Mouse (Mus musculus): Measurements from ENCODE around the gene Gpc1. TPM values are rescaled to one million over a fixed set of nuclear protein-coding genes. Genes with fewer than 3 reads are reported as not detected.

Gene Gpc1
- total RNA-seq, 4 experiments from 2014 or later: 66.2 to 86.0 (median 72.4) TPM

DNA sequence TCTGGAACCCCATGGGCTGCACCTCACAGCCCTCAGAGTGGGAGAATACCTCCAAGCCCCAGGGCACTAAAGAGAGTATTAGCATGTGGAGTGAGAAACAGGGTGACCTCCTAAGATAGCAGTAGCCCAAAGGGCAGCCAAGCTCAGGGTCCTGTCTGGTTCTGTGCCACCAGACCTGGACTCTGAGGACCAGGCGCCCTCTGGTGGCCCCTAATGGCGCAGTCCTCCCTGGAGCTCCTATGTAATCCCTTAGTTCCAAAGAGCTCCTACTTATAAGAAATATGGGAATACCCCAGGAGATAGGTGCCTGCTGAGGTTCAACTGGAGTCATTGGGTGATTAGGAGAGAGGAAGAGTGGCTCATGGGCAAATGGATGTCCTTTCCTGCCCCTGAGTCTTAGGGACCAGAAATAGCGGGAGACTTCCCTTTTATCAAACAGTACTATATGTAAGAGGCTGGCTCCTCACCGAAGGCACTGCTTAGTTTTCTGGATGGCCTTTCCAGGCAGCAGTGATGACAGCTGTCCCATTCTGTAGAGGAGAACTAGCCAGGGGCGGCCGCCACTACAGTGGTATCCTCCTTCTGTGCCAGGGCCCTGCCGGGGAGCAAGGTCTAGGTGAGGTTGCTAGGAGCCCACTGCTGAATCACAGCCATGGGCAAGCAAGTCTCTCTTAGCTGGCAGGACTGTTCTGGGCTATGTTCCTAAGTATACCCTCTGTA is 2.7 kb downstream of the Gpc1 start:
- DNase-seq: peak; percentile 69

DNA sequence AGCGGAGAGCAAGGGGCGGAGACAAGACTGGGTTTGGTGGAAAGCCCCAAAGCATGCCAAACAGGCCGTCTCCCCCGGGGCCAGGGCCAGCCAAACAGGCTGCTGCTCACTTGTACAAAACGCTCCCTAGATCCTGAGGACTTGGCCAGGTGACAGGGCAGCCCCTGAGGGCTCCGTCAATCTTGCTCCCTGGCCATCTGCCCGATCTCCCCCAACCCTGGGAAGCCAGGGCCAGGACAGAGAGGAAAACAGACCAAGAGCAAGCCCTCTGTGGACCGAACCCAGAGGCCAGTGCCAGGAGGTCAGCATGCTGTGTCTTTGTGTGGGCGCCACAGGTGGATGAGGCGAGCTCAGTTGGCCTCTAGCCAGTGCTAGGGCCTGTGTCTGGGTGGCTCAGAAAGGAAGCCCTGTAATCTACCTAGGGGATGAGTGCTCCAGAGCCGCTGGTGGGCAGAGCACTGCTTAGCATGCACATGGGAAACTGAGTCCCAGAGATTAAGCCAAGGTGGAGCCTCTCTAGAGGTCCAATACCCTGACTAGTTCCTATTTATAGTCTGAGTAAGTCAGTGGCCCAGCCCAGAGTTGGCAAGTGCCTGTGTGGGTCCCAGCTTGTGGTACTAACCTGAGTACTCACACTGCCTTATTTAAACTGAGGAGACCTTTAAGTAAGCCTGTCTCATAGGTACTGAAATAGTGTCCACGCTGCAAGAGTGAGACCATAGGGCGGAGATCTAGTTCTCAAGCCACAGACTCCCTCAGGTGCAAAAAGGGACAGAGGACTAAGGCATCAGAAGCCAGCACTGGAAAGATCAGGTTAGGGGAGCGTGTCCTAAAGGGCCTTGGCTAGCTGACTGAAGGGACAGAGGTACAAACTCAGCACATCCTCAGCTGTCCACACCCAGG is 6.7 kb downstream of the Gpc1 start:
- DNase-seq: no peak

GRCm38 (mm10) chr1:92839211-92839610 is 7.8 kb downstream of the Gpc1 start:
- no peak for DNase-seq

DNA sequence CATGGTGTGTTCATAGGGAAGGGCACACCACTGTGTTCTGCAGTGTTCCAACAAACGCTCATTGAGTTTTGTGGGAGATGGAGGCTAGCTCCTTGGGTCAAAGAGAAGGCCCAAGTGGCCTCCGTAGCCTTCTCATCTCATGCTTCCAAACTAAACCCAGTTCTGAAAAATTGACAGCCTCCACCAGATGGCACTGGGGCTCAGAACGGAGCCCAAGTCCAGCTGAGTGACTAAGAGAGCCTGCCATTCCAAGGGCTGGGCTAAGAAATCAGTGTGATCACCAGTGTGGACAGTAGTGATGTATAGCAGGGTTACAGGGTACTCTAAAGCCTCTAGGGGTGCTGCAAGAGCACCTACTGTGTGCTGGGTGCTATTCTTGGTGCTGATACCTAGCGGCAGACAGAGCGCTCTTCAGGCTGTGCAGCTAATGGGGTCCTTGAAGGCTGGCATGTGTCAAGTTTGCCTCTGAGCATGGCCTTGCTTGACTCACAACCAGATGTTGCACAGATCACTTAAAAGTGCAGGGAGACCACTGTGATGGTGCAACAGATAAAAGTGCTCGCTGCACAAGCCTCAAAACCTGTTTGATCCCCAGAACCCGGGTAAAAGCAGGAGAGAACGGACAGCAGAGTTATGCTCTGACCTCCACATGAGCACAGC is 8.9 kb downstream of the Gpc1 start:
- DNase-seq: peak; percentile 43

DNA sequence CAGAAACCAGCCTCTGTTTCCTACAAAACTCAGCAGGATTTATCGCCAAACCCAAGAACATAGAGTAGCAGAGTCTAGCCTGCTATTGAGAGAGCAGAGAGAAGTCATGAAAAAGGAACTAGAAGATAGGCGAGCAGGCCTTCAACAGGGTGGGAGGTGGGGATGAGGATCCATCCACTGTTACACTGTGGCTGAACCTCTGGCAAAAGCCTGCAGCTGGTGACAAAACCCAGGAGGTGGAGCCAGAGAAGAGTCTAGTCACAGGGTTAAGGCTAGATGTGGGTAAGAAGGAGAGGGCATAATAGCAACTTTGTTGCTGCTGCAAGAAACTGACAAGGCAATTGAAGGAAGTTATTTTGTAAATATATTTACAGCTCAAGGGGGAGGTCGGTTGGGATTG is 10.0 kb downstream of the Gpc1 start:
- no peak for DNase-seq

DNA sequence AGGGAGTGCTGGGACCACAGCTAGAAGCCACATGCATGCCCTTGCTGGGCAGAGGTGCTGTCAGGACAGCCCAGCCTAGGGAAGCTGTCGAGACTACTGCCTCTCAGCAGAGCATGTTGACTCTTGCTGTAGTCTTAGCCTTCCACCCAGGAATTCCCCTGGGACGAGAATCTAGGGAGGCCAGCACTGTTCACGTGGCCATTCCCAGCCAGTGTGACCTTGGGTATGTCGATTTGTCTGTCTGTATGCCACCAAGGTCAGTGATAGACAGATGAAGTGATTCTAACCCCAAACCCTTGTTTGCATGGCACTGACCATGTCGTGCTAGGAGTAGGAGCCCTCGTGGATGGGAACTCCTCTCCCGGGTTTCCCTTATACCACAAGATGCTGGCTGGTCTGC is 14.4 kb downstream of the Gpc1 start:
- no peak for DNase-seq

DNA sequence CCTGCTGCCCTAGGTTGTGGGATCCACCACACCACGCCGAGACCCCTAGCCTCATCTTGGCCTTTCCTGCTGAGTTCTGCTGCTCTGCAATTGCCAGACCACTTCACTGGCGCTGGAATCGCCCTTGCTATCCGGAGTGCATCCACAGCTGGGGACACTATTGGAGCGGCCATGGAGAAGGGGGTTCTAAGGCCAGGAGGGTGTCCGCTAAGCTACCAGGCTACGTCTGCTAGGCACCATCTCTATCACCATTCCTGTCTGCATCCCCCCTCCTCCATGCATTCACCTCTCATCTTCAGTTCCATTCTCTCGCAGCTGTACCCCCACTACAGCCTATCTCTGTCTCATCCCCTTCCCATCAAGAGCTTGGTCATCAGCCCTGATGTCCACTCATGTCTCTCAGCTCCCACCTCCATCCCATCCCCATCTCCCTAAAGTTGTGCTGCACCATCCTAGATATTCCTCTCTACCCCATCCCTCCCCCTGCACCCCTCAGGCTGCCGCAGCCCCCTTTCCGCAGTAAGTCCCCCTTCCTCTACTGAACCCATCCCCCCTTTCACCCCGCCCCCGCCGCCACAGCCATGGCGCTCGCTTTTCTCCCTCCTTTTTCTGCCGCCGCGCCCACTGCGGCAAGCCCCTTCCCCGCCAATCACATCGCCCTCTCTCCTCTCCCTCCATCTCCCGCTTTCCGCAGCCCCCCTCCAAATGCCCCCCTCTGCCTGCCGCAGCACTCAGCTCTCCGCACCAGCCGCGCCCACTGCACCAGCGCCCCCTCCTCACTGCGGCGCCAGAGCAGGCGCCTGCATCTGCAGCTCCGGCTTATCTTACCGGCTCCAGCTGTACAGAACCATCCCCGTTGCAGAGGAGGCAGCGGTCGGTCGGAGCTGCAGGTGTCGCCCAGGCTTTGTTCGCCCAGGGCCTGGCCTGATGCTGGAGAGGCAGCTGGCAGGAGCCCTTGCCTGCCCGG is 16.7 kb downstream of the Gpc1 start:
- DNase-seq: no peak

- DNase-seq: no peak
Measured at GRCm38 (mm10) chr1:92849491-92849890, 18.0 kb downstream of the Gpc1 start.

- no peak for DNase-seq
Measured at GRCm38 (mm10) chr1:92849938-92850574, 18.6 kb downstream of the Gpc1 start.

- no peak for DNase-seq
Measured at GRCm38 (mm10) chr1:92852450-92852849, 21.0 kb downstream of the Gpc1 start.

GRCm38 (mm10) chr1:92861503-92861902 is 30.1 kb downstream of the Gpc1 start:
- DNase-seq: no peak

- no peak for DNase-seq
Measured at GRCm38 (mm10) chr1:92863268-92863667, 31.8 kb downstream of the Gpc1 start.

- DNase-seq: no peak
Measured at GRCm38 (mm10) chr1:92866170-92866569, 34.7 kb downstream of the Gpc1 start.

- no peak for DNase-seq
Measured at GRCm38 (mm10) chr1:92869985-92870384, 38.5 kb downstream of the Gpc1 start.

- no peak for DNase-seq
Measured at GRCm38 (mm10) chr1:92872666-92873065, 41.2 kb downstream of the Gpc1 start.

- DNase-seq: no peak
Measured at GRCm38 (mm10) chr1:92874011-92874410, 42.6 kb downstream of the Gpc1 start.

DNA sequence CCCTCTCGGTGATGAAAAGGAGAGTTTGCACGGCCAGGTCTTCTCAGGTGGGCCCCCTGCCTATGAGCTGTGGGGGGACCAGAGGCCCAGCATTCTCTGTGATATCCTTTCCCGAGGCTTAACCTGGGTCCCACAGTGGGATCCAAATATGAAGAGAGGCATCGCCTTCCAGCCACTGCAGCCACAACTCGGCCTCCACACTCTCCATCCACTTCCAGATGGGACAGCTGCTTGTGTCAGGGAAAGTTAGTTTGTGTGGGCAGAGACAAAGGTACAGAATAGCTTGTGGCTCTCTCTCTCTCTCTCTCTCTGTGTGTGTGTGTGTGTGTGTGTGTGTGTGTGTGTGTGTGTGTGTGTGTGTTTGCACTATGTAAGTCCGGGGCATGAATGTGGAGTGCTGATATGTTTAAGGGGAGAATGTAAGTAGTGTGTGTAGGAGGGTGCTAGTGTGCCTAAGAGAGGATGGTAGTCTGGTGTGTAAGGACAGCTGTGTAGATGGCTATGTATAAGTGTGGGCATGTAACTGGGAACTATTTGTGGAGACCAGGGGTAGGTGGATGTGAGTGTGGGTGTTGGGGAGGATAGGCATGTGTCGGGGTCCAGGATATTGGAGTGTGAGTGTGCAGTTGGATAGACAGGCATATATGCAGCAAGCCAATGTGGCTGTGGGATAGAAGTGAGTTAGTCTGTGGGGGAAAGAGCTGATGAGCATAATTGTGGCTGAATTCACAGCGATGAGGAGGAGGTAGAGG is 44.1 kb downstream of the Gpc1 start:
- no peak for DNase-seq

GRCm38 (mm10) chr1:92877431-92877978 is 46.1 kb downstream of the Gpc1 start:
- no peak for DNase-seq

DNA sequence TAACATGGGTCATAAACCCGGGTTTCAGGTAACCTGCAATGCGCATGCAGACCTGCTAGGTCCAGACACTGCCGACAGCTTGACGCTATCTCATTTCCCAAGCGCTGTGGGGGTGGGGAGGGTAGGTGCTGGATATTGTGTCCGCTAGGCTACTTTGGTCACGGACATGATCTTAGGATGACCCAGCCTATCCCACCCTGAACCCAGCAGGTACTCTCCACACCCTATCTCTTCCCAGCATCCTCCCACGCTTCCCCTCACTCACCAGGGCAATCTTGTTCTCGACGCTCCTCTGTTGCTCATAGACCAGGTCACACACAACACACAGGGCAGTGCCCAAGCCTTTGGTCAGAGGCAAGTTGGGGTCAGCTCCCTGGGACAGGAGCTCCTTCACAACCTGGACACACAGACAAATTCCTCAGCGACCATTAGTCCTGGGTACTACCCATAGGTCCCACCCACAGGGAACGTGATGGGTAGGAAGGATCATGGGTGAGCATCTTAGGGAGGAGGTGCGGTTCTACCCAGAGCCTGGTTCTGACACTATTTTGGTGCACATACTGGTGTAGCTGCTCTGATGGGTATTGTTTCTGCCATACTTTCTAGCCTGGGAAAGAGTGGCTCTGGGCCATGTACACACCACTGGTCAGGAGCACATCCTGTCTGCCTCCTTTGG is 46.8 kb downstream of the Gpc1 start:
- no peak for DNase-seq

DNA sequence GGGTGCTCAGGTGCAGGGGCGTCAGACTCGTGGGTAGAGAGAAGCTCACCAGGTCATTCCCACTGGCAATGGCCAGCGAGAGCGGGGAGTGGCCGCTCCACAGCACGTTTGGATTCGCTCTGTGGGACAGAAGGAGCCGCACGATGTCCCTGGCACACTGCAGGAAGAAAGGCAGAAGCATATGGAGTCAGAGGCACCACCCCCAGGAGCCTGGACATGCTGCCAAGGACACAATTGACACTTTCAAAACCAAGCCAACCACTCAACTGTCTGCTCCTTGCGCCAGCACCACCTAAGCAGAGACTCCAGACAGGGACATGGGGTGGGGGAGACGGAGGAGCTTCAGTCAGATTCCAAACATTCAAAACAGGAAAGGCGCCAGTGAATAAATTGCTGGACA is 47.8 kb downstream of the Gpc1 start:
- no peak for DNase-seq

All from adrenal gland, adult 8-10 months (tissue).